Mouse (Mus musculus) left cerebral cortex, postnatal 10 days (tissue): ENCODE data around the gene Herc1. TPM values are rescaled to one million over a fixed set of nuclear protein-coding genes. Genes with fewer than 3 reads are reported as not detected.

Experiments used
- DNase-seq, 2 experiments: peaks; one replicate each; pipeline ENCODE4 v3.0.0; 2021 to 2022; ENCODE audit warnings: low spot score in 2 of 2, mixed read lengths in 1 of 2; ENCODE audit errors: extremely low spot score in 1 of 2
- intact Hi-C: fragments of 180-260 bp; cut with DNase I; formaldehyde crosslinking; loops from one replicate; pipeline ENCODE4 v1.15.1; 2025
- total RNA-seq, 2 experiments: library from RNA; stranded (reverse); gene quantifications; 2 replicates each; pipeline ENCODE4 v1.2.3; 2021

Herc1 gene
- total RNA-seq, 2 experiments from 2014 or later, result 118 to 119 TPM

- intact Hi-C loops, result no loop called here
- peak in 1 of 2 experiments; percentile 28 for DNase-seq
Measured at GRCm38 (mm10) chr9:66448253-66448652, 98.0 kb downstream of the Herc1 start.

GRCm38 (mm10) chr9:66465087-66465486, 114.8 kb downstream of the Herc1 start:
- peak in 1 of 2 experiments; percentile 25 for DNase-seq
- intact Hi-C loops, result no loop called here

GRCm38 (mm10) chr9:66477785-66478184, 127.5 kb downstream of the Herc1 start:
- intact Hi-C loops, result loop anchor here (5.0 kb wide), 2 partner anchors 35 to 80 kb away; no protein-coding TSS in a partner anchor

GRCm38 (mm10) chr9:66483429-66483828, 133.2 kb downstream of the Herc1 start:
- no peak for DNase-seq
- intact Hi-C loops, result no loop called here

More at GRCm38 (mm10) chr9:66477785-66478184, 127.5 kb downstream of the Herc1 start:
- no peak for DNase-seq

- no peak for DNase-seq
- intact Hi-C loops, result loop anchor here (5.0 kb wide), 1 partner anchor 86 kb away; no protein-coding TSS in a partner anchor
Measured at GRCm38 (mm10) chr9:66488786-66489185, 138.5 kb downstream of the Herc1 start.

GRCm38 (mm10) chr9:66492361-66492760, 142.1 kb downstream of the Herc1 start:
- no peak for DNase-seq
- intact Hi-C loops, result loop anchor here (5.0 kb wide), 1 partner anchor 40 kb away; no protein-coding TSS in a partner anchor

GRCm38 (mm10) chr9:66493992-66494391, 143.7 kb downstream of the Herc1 start:
- DNase-seq, result no peak
- intact Hi-C loops, result loop anchor here (5.0 kb wide), 1 partner anchor 42 kb away; no protein-coding TSS in a partner anchor

- intact Hi-C loops, result no loop called here
Measured at GRCm38 (mm10) chr9:66501248-66501647, 151.0 kb downstream of the Herc1 start.

GRCm38 (mm10) chr9:66503879-66504411, 153.7 kb downstream of the Herc1 start:
- no peak for DNase-seq
- intact Hi-C loops, result no loop called here

More at GRCm38 (mm10) chr9:66501248-66501647, 151.0 kb downstream of the Herc1 start:
- DNase-seq, result no peak

GRCm38 (mm10) chr9:66504518-66504917, 154.3 kb downstream of the Herc1 start:
- intact Hi-C loops, result no loop called here
- DNase-seq, result peak in 1 of 2 experiments; percentile 32

- no peak for DNase-seq
- intact Hi-C loops, result no loop called here
Measured at GRCm38 (mm10) chr9:66505141-66505917, 155.1 kb downstream of the Herc1 start.

- DNase-seq, result no peak
- intact Hi-C loops, result no loop called here
Measured at GRCm38 (mm10) chr9:66506011-66506410, 155.8 kb downstream of the Herc1 start.

- no peak for DNase-seq
- intact Hi-C loops, result no loop called here
Measured at GRCm38 (mm10) chr9:66506424-66506823, 156.2 kb downstream of the Herc1 start.

GRCm38 (mm10) chr9:66507684-66508083, 157.4 kb downstream of the Herc1 start:
- DNase-seq, result no peak
- intact Hi-C loops, result no loop called here

- intact Hi-C loops, result no loop called here
- no peak for DNase-seq
Measured at GRCm38 (mm10) chr9:66508890-66509399, 158.7 kb downstream of the Herc1 start.

- DNase-seq, result no peak
- intact Hi-C loops, result loop anchor here (5.0 to 10.0 kb wide), 4 partner anchors 84 to 464 kb away; partner anchors contain the start of genes Lactb and Usp3
Measured at GRCm38 (mm10) chr9:66510351-66510841, 160.1 kb downstream of the Herc1 start.

GRCm38 (mm10) chr9:66510944-66511343, 160.7 kb downstream of the Herc1 start:
- intact Hi-C loops, result loop anchor here (5.0 to 10.0 kb wide), 4 partner anchors 84 to 464 kb away; partner anchors contain the start of genes Lactb and Usp3
- peak in 1 of 2 experiments; percentile 47 for DNase-seq

- DNase-seq, result peak; percentile 95 to 98
- intact Hi-C loops, result loop anchor here (5.0 to 10.0 kb wide), 4 partner anchors 83 to 463 kb away; partner anchors contain the start of genes Lactb and Usp3
Measured at GRCm38 (mm10) chr9:66511580-66512350, 161.5 kb downstream of the Herc1 start.

GRCm38 (mm10) chr9:66512351-66512671, 162.1 kb downstream of the Herc1 start:
- intact Hi-C loops, result loop anchor here (5.0 to 10.0 kb wide), 4 partner anchors 82 to 462 kb away; partner anchors contain the start of genes Lactb and Usp3
- peak; percentile 85 to 92 for DNase-seq
